In genomic region chr4:109434256-109434655, GRCm38 (mm10) we compare ENCODE assay signal across 20 mouse cellular contexts. TPM values are rescaled to one million over a fixed set of nuclear protein-coding genes. Genes with fewer than 3 reads are reported as not detected.
DNase-seq lines count a peak whose midpoint lies in the region; ATAC-seq and TF ChIP-seq lines count a peak whose summit lies in the region.
"Had no signal": no experiment of that assay in that cellular context is flagged by ENCODE, and none has a peak within 500 bp of the region (broad histone marks: within the 10 kb centered on the region; RNA-seq: fewer than 3 reads in every experiment).

No protein-coding gene starts in this region.

- H3ac ChIP-seq in C2C12 (ENCODE audit: control insufficient read depth, insufficient read length, low read depth), result no peak overlapping the region

- H3K4me3 ChIP-seq in liver, embryonic 12.5 days, result no peak overlapping the region
- H3K4me3 ChIP-seq in C2C12 (ENCODE audit: insufficient read depth, poor library complexity, severe bottlenecking) (no peak overlapping the region), MEL (ENCODE audit: control insufficient read depth in 1 of 2, insufficient read depth in 1 of 2, low read depth in 2 of 2, low read length in 2 of 2) (no peak overlapping the region)
- H3K4me3 ChIP-seq: embryonic facial prominence, embryonic 10.5 days; embryonic facial prominence, embryonic 13.5 days; erythroblast, embryonic 14.5 days; gastrocnemius, adult 2 months; heart, embryonic 12.5 days; heart, embryonic 15.5 days; hindbrain, embryonic 12.5 days; hindbrain, embryonic 15.5 days had no signal

- H3K9me3 ChIP-seq in liver, embryonic 12.5 days (replicated peaks), result no peaks in the 10 kb centered on the region
- H3K9me3 ChIP-seq in MEL (replicated peaks; ENCODE audit: insufficient read depth, low read length), result no peaks in the 10 kb centered on the region
- H3K9me3 ChIP-seq: embryonic facial prominence, embryonic 10.5 days; embryonic facial prominence, embryonic 13.5 days; heart, embryonic 12.5 days; heart, embryonic 15.5 days; hindbrain, embryonic 12.5 days; hindbrain, embryonic 15.5 days had no signal

- TF ChIP-seq CTCF in C2C12 (IDR thresholded peaks at IDR 0.05; ENCODE audit: control insufficient read depth, insufficient read depth, insufficient read length), result no peak
- no peak for TF ChIP-seq CTCF in MEL (IDR thresholded peaks at IDR 0.05 in 2 of 3, conservative IDR thresholded peaks at IDR 0.05 in 1 of 3; ENCODE audit: control insufficient read depth in 1 of 3, insufficient read depth in 1 of 3, low read depth in 2 of 3, low read length in 3 of 3, poor library complexity in 1 of 3, severe bottlenecking in 1 of 3)

- no peaks in the 10 kb centered on the region for H3K27me3 ChIP-seq in liver, embryonic 12.5 days (replicated peaks)
- H3K27me3 ChIP-seq in C2C12 (ENCODE audit: control insufficient read depth, insufficient read depth, insufficient read length) (no peaks in the 10 kb centered on the region), MEL (ENCODE audit: control insufficient read depth in 1 of 2, insufficient read depth in 2 of 2, low read length in 2 of 2) (no peaks in the 10 kb centered on the region)
- H3K27me3 ChIP-seq: embryonic facial prominence, embryonic 13.5 days; heart, embryonic 12.5 days; heart, embryonic 15.5 days; hindbrain, embryonic 12.5 days; hindbrain, embryonic 15.5 days; Patski had no signal

- WGBS in liver, embryonic 12.5 days (ENCODE audit: insufficient replicate concordance), result 86% methylated on average over 1 of the region's 1 CpGs

- H3K27ac ChIP-seq in liver, embryonic 12.5 days, result peak overlapping the region; percentile 18; the same call in 1 of the 2 replicates
- H3K27ac ChIP-seq in MEL (ENCODE audit: control insufficient read depth, low read depth, low read length), result no peak overlapping the region
- H3K27ac ChIP-seq: embryonic facial prominence, embryonic 10.5 days; embryonic facial prominence, embryonic 13.5 days; hindbrain, embryonic 12.5 days; hindbrain, embryonic 15.5 days had no signal

- H3K36me3 ChIP-seq in liver, embryonic 12.5 days, result 0 out of 2 replicates have a peak, but pooled peaks cover 14% of the 10 kb centered on the region
- H3K36me3 ChIP-seq in C2C12 (ENCODE audit: control insufficient read depth, insufficient read depth), result no peaks in the 10 kb centered on the region
- peaks cover 0 to 6% of the 10 kb centered on the region in 2 experiments; a peak in 2 of 4 replicates for H3K36me3 ChIP-seq in MEL (ENCODE audit: control insufficient read depth in 1 of 2, insufficient read depth in 2 of 2, low read length in 2 of 2)
- H3K36me3 ChIP-seq: embryonic facial prominence, embryonic 10.5 days; embryonic facial prominence, embryonic 13.5 days; heart, embryonic 15.5 days; hindbrain, embryonic 12.5 days; hindbrain, embryonic 15.5 days had no signal

- peaks cover 51% of the 10 kb centered on the region for H3K4me1 ChIP-seq in liver, embryonic 12.5 days
- peaks cover 4 to 22% of the 10 kb centered on the region in 2 experiments for H3K4me1 ChIP-seq in MEL (ENCODE audit: control insufficient read depth in 1 of 2, insufficient read depth in 2 of 2, low read length in 2 of 2)
- H3K4me1 ChIP-seq: hindbrain, embryonic 15.5 days had no signal

- no peak overlapping the region for H3K4me2 ChIP-seq in liver, embryonic 12.5 days
- H3K4me2 ChIP-seq: embryonic facial prominence, embryonic 13.5 days; heart, embryonic 12.5 days; heart, embryonic 15.5 days; hindbrain, embryonic 12.5 days; hindbrain, embryonic 15.5 days had no signal

- H3K79me2 ChIP-seq in C2C12 (ENCODE audit: control insufficient read depth, insufficient read depth) (no peaks in the 10 kb centered on the region), MEL (ENCODE audit: control insufficient read depth, insufficient read depth, low read length, poor library complexity) (no peaks in the 10 kb centered on the region)

- DNase-seq in liver (no peak), MEL (ENCODE audit: low read depth, low spot score) (no peak)
- DNase-seq in cerebellum, postnatal 4 days (ENCODE audit: low spot score in 2 of 2), result no peak
- DNase-seq in adrenal gland, postnatal 25 days, result no peak
- DNase-seq: cerebellum, adult 11 months; cerebellum, adult 9-11 months; embryo, embryonic 11 days; forebrain, postnatal 0 days had no signal

- TF ChIP-seq POLR2A in MEL (IDR thresholded peaks at IDR 0.05; ENCODE audit: control insufficient read depth in 1 of 2, insufficient read depth in 1 of 2, low read depth in 1 of 2, low read length in 2 of 2, poor library complexity in 1 of 2), result no peak

- no peaks in the 10 kb centered on the region for H3K79me3 ChIP-seq in C2C12 (ENCODE audit: low read depth)

- H3K9ac ChIP-seq in liver, embryonic 12.5 days, result no peak overlapping the region
- no peak overlapping the region for H3K9ac ChIP-seq in MEL (ENCODE audit: control insufficient read depth, low read depth, low read length, poor library complexity, severe bottlenecking)
- H3K9ac ChIP-seq: embryonic facial prominence, embryonic 13.5 days; forebrain, postnatal 0 days; heart, embryonic 12.5 days; heart, embryonic 15.5 days; hindbrain, embryonic 12.5 days; hindbrain, embryonic 15.5 days had no signal

- TF ChIP-seq EP300 in MEL (IDR thresholded peaks at IDR 0.05; ENCODE audit: low read depth in 1 of 2, low read length in 2 of 2), result no peak

- no peak for TF ChIP-seq RAD21 in MEL (IDR thresholded peaks at IDR 0.05; ENCODE audit: low read depth, low read length)

- ATAC-seq in liver, embryonic 12.5 days, result no peak
- ATAC-seq: forebrain, embryonic 14.5 days; forebrain, postnatal 0 days had no signal

TF ChIP-seq in C2C12, 6 proteins besides CTCF, POLR2A, EP300 and RAD21:
- TF ChIP-seq USF1 (IDR thresholded peaks at IDR 0.05; ENCODE audit: low read depth) (peak; percentile 53), MYOD1 (IDR thresholded peaks at IDR 0.05; ENCODE audit: control insufficient read depth, insufficient read length, low read depth) (no peak)

TF ChIP-seq in MEL, 35 proteins besides CTCF, POLR2A, EP300 and RAD21:
- TF ChIP-seq MEF2A (IDR thresholded peaks at IDR 0.05; ENCODE audit: extremely low read depth, insufficient replicate concordance, low read depth, low read length, poor library complexity, severe bottlenecking) (no peak), USF1 (IDR thresholded peaks at IDR 0.05; ENCODE audit: low read depth, low read length) (peak; percentile 40; the same call in 1 of the 2 replicates)
TF ChIP-seq in MEL: peak in this region for 1.

RNA-seq across cellular contexts. Expression of gene Ttc39a, which starts 27.8 kb away (rescaled TPM):
- 12.9 and 13.7 TPM in 2 replicates for polyA plus RNA-seq in liver, embryonic 12.5 days (2016; fragmentation: Nextera tagmentation; extraction: Ambion mirVana)
- polyA plus RNA-seq in C2C12 (2012; fragmentation: generic; extraction: Trizol) (0.42 TPM), MEL (2012; ENCODE audit: insufficient read depth in 1 of 2, insufficient read length in 2 of 2, low read depth in 1 of 2, low replicate concordance in 2 of 2, missing spikeins in 1 of 2) (1 to 10 TPM in 1 of 2 experiments, not detected in 1; 4.2 TPM)
- 1.8 and 2.8 TPM in 2 replicates for total RNA-seq in MEL (2012; rRNA removed)
- 4.9 and 7.8 TPM in 2 replicates for total RNA-seq in adrenal gland, postnatal 25 days (2021)

RNA-seq across cellular contexts. Expression of gene Rnf11, which starts 50.3 kb away (rescaled TPM):
- polyA plus RNA-seq in liver, embryonic 12.5 days (2016; fragmentation: Nextera tagmentation; extraction: Ambion mirVana), result 41.3 and 44.7 TPM in 2 replicates
- 26.9 TPM for polyA plus RNA-seq in C2C12 (2012; fragmentation: generic; extraction: Trizol)
- 7.9 and 8.7 TPM in 2 replicates for total RNA-seq in MEL (2012; rRNA removed)
- polyA plus RNA-seq in MEL (2012; ENCODE audit: insufficient read depth in 1 of 2, insufficient read length in 2 of 2, low read depth in 1 of 2, low replicate concordance in 2 of 2, missing spikeins in 1 of 2), result 1 to 10 TPM in 1 of 2 experiments, not detected in 1; 8.6 TPM
- total RNA-seq in adrenal gland, postnatal 25 days (2021), result 184 and 194 TPM in 2 replicates
